Mouse (Mus musculus) midbrain, postnatal 0 days (tissue): ENCODE measurements at regions not wholly inside any gene's neighbourhood (a gene's known extent, or its start where the extent isn't known, plus 50 kb on each side); places are given as distances from the start of the nearest gene placed in this dataset.

Experiments
- ATAC-seq: fragments of 200-750 bp; cut with Nextera tagmentation; 2 replicates; pipeline ENCODE4 v1.8.0; 2017; ENCODE audit warnings: moderate number of reproducible peaks, mild to moderate bottlenecking, moderate TSS enrichment, moderate library complexity; ENCODE audit not compliant: low FRiP score
- DNase-seq: peaks from one replicate; pipeline ENCODE4 v3.0.0-alpha.2; 2015; ENCODE audit warnings: low spot score
- H3K27ac ChIP-seq: fragments of 300-500 bp; sonication (generic); 2 replicates; pipeline ENCODE4 v1.5.1; 2014; ENCODE audit warnings: low read depth, mild to moderate bottlenecking, low read length, mixed read lengths
- H3K27me3 ChIP-seq: fragments of 300-500 bp; sonication (generic); 2 replicates; pipeline ENCODE4 v1.6.1; 2014; ENCODE audit warnings: low read length, control low read depth, mixed read lengths; ENCODE audit not compliant: insufficient read depth
- H3K36me3 ChIP-seq: fragments of 300-500 bp; sonication (generic); 2 replicates; pipeline ENCODE4 v1.6.1; 2014; ENCODE audit warnings: low read length, control low read depth, mixed read lengths; ENCODE audit not compliant: insufficient read depth
- H3K4me1 ChIP-seq: fragments of 300-500 bp; sonication (generic); 2 replicates; pipeline ENCODE4 v1.6.1; 2014; ENCODE audit warnings: mild to moderate bottlenecking, control low read depth, antibody characterized with exemption, low read length, mixed read lengths; ENCODE audit not compliant: insufficient read depth
- H3K4me2 ChIP-seq: fragments of 300-500 bp; sonication (generic); 2 replicates; pipeline ENCODE4 v1.6.1; 2014; ENCODE audit warnings: low read depth, mild to moderate bottlenecking, low read length, mixed read lengths; ENCODE audit not compliant: poor library complexity, severe bottlenecking
- H3K4me3 ChIP-seq: fragments of 300-500 bp; sonication (generic); 2 replicates; pipeline ENCODE4 v1.5.1; 2014; ENCODE audit warnings: low read depth, mild to moderate bottlenecking, low read length, moderate library complexity
- H3K9ac ChIP-seq: fragments of 300-500 bp; sonication (generic); replicated peaks from 2 replicates; pipeline ENCODE4 v1.6.1; 2014; ENCODE audit warnings: mild to moderate bottlenecking, low read length, moderate library complexity, mixed read lengths; ENCODE audit not compliant: poor library complexity, severe bottlenecking
- H3K9me3 ChIP-seq: fragments of 300-500 bp; sonication (generic); 2 replicates; pipeline ENCODE4 v1.6.1; 2016; ENCODE audit warnings: low read length, control low read depth
- CTCF ChIP-seq: IDR thresholded peaks from 2 replicates; pipeline ENCODE4 v1.5.1; 2016; ENCODE audit warnings: antibody characterized with exemption, mild to moderate bottlenecking
- WGBS: fragments of 180-500 bp; shearing (Covaris S2); extraction: QIAGEN DNeasy Blood & Tissue Kit; methylation state at CpG from one replicate; pipeline ENCODE4 v1.1.7; 2014; 5-methylcytosine and 5-hydroxymethylcytosine counted together

- Histone ChIP-seq H3K36me3 (no peaks in the 10 kb centered on the region), H3K9ac (no peak overlapping the region), H3K4me1 (no peaks in the 10 kb centered on the region), H3K4me2 (no peak overlapping the region), H3K9me3 (no peaks in the 10 kb centered on the region), H3K4me3 (no peak overlapping the region), H3K27ac (no peak overlapping the region), H3K27me3 (no peaks in the 10 kb centered on the region)
- no peak for DNase-seq
- 91% methylated on average over 5 of the region's 5 CpGs for WGBS
- ATAC-seq, result no peak
- no peak for TF ChIP-seq CTCF
Observed at GRCm38 (mm10) chr13:38281712-38282111, 63.2 kb upstream of the Bmp6 start.

DNA sequence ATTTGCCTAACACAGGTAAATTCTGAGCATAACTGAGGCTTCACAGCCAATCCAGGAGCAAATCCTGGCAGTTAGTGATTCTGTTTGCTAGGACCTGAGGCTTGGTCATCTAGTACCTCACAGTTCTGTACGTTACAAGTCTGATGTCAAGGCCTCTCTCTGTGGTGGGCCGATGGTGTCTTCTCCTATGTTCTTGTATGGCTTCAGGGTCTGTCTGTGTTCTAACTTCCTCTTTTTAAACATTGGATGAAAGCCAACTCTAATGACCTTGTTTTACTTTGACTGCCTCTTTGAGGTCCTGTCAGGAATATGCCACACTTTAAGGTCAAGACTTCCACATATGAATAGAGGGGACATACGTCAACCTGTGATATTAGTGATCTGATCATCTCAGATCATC is 56.9 kb upstream of the Bmp6 start:
- Histone ChIP-seq H3K4me1 (no peaks in the 10 kb centered on the region), H3K4me2 (no peak overlapping the region), H3K27me3 (no peaks in the 10 kb centered on the region), H3K36me3 (no peaks in the 10 kb centered on the region), H3K9ac (no peak overlapping the region), H3K4me3 (no peak overlapping the region), H3K9me3 (no peaks in the 10 kb centered on the region), H3K27ac (no peak overlapping the region)
- no peak for ATAC-seq
- no peak for TF ChIP-seq CTCF
- WGBS, result 86% methylated on average over 3 of the region's 3 CpGs
- DNase-seq, result no peak

- H3K36me3 ChIP-seq, result no peaks in the 10 kb centered on the region
- TF ChIP-seq CTCF, result no peak
- H3K9ac ChIP-seq, result no peak overlapping the region
- H3K9me3 ChIP-seq, result no peaks in the 10 kb centered on the region
- H3K27ac ChIP-seq, result no peak overlapping the region
- H3K27me3 ChIP-seq, result no peaks in the 10 kb centered on the region
- H3K4me1 ChIP-seq, result no peaks in the 10 kb centered on the region
- ATAC-seq (no peak), DNase-seq (no peak)
- H3K4me2 ChIP-seq, result no peak overlapping the region
- 85% methylated on average over 14 of the region's 14 CpGs for WGBS
- no peak overlapping the region for H3K4me3 ChIP-seq
Observed at GRCm38 (mm10) chr13:38288572-38289440, 56.1 kb upstream of the Bmp6 start.

DNA sequence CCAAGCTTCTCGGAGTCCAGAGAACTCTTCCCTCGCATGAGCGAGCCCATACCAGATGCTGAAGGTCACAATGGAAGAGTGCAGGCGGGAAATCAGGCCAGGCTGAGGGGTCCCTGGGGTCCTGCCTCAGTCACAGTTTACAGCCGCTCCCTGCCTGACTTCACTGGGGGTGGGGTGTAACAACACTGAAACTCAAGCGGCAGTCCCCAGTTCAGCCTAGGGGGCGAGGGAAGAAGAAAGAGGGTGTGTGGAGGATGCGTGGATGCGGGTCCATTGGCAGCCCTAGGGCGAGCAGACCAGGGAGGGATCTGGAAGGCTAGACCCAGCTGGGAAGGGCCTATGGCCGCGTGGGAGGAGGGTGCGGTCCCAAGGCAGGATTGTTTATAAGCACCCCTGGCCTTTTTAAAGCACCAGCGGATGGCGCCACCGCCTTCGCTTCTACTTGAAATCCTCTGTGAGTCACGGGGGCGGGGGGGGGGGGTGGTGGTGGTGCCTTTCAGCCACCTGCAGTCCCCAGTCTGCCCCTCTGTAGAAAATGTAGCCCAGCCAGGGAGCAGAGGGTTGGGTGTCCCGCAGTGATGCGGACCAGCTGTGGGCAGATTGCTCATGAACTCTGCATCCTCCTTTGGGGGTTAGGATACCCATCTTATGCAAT is 54.5 kb upstream of the Bmp6 start:
- Histone ChIP-seq H3K9me3 (no peaks in the 10 kb centered on the region), H3K9ac (no peak overlapping the region), H3K4me3 (no peak overlapping the region), H3K27me3 (no peaks in the 10 kb centered on the region), H3K27ac (no peak overlapping the region), H3K36me3 (no peaks in the 10 kb centered on the region), H3K4me1 (no peaks in the 10 kb centered on the region), H3K4me2 (peak overlapping the region; percentile 29)
- no peak for ATAC-seq
- peak; percentile 4; the same call in 1 of the 2 replicates for TF ChIP-seq CTCF
- 32% methylated on average over 17 of the region's 21 CpGs for WGBS
- no peak for DNase-seq

DNA sequence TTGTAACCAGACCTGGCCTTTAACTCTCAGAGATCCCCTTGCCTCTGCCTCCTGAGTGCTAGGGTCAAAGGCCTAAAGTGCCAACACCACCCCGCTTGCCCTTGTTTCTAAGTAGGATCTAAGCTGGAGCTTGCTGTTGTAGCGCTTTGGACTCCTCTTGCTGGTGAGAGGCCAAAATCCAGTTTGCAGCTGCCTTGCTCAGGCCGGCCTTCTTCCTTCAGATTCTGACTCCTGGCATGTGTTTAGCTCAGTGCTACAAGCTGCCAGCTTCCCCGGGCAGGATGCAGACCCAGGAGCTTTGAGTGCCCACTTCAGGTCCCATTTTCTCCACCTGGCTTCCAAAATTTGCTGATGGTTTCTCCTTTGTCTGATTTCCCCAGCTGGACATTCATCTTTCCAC is 53.4 kb upstream of the Bmp6 start:
- Histone ChIP-seq H3K27ac (no peak overlapping the region), H3K4me1 (no peaks in the 10 kb centered on the region), H3K36me3 (no peaks in the 10 kb centered on the region), H3K9me3 (no peaks in the 10 kb centered on the region), H3K27me3 (no peaks in the 10 kb centered on the region), H3K9ac (no peak overlapping the region), H3K4me2 (no peak overlapping the region), H3K4me3 (no peak overlapping the region)
- no peak for TF ChIP-seq CTCF
- DNase-seq (no peak), ATAC-seq (no peak)
- 84% methylated on average over 4 of the region's 4 CpGs for WGBS
